Mouse (Mus musculus): ENCODE results near the gene Snapc5.

The Snapc5 gene

DNA sequence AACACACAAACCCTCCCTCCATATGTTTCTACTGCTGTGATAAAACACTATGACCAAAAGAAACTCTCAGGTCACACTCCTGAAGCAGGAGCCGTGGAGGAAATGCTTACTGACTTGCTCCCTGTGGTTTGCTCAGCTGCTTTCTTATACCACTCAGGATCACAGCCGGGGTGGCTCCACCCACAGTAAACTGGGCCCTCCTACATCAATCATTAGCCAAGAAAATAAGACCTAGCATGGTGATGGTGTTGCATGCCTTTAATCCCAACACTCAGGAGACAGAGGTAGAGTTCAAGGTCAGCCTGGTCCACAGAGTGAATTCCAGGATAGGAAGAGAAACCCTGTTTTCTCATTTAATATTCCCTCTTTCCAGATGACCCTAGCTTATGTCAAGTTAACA lies 20.8 kb downstream of the Snapc5 start:
- DNase-seq (ENCODE audit: low spot score in 2 of 2) = no peak

DNA sequence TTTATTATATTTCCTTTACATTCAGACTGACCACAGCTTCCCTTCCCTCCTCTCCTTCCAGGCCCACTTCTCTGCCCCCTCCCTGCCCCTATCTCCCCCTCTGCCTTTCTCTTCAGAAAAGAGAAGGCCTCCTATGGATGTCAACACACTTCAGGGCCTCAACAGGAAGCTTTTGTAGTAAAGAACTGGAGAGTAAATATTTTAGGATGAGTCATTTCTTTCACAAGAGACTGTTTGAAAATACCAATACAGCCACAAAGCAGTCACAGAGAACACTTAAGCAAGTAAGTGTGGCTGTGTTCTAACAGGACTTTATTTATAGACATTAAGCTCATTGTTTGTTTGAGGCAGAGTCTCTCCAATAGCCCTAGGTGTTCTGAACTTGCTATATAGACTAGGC lies 23.3 kb downstream of the Snapc5 start:
- no peak for DNase-seq (ENCODE audit: low spot score in 2 of 2)

DNA sequence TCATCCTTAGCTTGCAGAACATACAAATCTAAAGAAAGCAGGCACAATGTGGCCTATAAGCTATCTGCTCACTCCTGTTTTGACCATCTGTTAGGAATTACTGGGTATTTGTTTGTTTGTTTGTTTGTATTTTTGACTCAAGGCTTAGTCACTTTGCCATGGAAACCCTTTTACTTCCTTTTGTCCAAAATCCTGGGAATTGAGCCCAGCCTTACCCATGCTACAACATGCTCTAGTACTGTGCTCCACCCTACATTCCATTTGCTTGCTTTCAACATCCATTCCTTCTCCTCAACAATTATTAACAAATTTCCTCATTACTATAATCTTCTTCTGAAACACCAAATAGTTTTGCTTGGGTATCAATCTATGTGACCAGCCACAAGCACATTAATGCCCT lies 23.8 kb downstream of the Snapc5 start:
- no peak for DNase-seq (ENCODE audit: low spot score in 2 of 2)

DNA sequence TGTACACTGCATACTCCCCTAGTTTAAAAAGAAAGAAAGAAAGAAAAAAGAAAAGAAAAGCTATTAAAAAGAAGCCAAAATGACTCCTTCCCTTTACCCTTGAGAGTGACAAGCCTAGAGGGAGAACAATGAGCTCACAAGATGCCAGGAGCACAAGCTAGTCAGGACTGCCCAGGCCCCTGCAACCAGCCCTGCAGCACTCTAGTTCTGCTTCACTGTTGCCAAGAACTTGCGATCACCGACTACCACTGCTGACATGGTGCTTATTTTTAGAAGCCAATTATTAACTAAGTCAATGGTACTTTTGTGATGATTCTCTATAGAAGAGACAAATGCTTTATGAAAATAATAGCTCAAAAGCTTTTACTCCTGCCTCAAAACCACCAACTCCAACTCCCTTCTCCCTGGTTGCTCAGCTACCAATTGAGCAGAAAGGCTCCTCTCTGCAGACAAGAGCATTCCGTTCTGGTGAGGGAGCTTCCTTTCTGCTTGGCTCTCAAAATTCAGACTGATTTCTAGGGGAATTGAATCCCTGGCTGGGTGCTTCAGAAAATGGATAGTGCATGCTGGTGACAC lies 28.5 kb downstream of the Snapc5 start:
- DNase-seq (ENCODE audit: low spot score in 2 of 2) = no peak

DNA sequence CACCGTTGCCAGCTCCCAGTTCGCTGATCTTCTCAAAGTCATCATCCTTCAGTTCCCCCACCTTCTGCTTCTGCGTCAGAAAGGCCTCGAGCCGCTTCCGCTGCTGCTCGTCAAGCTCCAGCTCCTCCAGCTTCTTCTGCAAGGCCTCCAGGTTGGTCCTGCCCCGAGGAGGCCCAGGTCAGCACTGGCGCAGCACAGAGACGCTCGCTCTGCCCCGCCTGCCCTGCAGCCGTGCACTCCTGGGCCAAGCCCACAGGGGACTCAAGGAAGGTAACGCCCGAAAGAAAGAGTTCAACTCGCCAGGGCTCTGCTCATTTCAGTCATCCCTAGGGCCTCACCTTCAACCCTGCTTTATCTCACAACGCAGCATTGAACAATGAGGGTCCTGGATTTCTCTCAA lies 35.4 kb downstream of the Snapc5 start:
- no peak for DNase-seq (ENCODE audit: low spot score in 2 of 2)

DNA sequence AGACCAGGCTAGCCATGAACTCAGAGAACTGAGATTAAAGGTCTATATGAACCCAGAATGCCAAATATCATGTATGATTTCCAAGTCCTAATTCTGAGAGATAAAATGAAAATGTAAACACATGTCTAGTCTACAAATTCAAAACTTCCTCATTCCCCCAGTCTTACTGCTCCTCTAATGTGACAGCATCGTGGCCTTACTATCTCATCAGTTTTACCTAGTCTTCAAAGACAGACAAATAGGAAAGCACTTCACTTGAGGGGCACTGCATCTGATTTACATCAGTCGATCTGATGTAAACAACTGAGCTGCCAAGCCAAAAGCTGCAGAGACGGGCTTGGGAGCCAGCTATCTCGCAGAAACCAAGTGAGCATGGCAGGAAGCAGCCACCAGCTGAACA lies 37.0 kb downstream of the Snapc5 start:
- no peak for DNase-seq (ENCODE audit: low spot score in 2 of 2)

DNA sequence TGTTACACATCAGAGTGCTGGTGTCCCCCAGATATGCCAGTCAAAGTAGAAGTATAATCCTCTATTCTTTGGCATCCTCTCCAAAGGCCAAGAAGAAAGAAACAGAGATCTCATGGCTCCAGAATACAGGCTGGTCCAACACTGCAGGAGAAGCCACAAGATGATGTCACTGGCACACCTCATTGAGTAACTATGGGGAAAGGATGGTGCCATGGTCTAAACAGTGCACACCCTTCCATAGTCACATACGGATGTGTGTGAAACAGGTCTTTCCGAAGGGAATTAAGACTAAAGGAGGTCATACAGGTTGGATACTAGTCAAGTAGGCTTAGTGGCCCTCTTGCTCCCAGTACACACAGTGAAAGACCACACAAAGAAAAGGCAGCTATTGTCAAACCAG lies 37.6 kb downstream of the Snapc5 start:
- no peak for DNase-seq (ENCODE audit: low spot score in 2 of 2)

DNA sequence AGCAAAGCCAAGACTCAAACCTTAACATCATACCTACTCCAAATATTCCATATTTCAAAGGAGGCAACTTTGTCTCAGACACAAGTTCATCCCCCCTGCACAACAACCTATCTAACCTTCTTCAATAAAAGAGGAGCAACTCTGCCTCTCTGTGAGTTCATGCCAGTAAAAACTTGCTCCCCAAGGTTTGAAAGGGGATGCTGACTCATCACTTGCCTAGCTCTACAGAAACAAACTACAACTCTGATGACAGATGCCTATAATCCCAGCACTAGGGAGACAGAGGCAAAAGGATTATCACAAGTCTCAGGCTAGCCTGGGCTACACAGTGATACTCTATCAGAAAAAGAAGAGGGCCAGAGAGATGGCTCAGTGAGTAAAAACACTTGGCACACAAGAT lies 38.8 kb downstream of the Snapc5 start:
- DNase-seq (ENCODE audit: low spot score in 2 of 2) = no peak

DNA sequence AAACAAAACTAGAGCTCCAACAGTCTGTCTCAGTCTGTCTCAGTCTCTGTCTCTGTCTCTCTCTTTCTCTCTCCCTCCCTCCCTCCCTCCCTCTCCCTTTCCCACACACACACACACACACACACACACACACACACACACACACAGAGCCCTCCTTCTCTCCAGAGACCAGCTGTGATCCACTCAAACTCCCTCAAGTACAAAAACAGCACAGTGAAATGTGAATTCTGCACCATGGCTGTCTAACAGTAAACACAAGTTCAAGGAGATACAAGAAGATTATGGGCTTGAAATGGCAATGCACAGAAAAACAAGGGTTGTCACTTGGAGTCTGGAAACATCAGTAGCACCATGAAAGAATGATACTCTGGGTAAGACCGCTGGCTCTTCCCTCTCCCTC lies 40.2 kb downstream of the Snapc5 start:
- no peak for DNase-seq (ENCODE audit: low spot score in 2 of 2)

DNA sequence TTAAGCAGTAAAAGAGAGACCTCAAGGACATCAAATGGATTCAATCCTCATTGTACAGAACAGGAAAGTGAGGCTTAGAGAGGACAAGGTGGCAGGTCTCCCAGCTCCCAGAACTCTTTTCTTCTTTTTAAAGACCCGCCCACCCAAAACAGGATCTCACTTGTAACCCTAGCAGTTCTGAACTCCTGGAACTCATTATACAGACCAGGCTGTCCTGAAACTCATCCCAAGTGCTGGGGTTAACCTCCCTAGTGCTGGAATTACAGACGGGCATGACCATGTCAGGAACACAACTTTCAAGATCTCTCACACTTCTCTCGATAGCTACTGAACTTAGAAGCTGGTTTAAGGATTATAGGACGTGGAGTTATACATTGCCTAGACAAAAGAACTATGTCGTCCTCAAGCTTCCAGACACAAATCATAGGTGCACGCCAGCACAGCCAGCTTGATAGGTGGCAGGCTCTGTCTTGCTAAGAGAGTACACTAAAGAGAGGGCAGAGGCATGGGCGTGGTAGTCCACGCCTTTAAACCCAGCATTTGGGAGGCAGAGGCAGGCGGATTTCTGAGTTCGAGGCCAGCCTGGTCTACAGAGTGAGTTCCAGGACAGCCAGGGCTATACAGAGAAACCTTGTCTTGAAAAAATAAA lies 40.8 kb downstream of the Snapc5 start:
- DNase-seq (ENCODE audit: low spot score in 2 of 2) = no peak

DNA sequence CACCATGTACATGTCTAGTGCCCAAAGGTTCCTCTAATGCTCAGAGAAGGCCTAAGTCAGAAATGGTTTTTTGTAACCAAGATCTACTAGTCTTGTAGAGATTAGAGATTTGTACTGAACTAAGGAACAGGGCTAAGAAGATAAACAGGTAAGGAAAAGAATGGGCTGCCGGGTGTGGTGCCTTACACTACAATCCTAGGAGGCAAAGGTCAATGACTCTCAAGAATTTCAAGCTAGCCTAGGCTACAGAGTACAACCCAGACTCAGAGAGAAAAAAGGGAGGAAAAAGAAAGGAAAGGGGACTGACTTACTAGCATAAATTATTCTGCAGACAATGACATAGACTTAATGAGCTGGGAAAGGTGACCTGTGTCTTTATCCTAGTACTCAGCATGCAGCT lies 41.5 kb downstream of the Snapc5 start:
- DNase-seq (ENCODE audit: low spot score in 2 of 2) = no peak

DNA sequence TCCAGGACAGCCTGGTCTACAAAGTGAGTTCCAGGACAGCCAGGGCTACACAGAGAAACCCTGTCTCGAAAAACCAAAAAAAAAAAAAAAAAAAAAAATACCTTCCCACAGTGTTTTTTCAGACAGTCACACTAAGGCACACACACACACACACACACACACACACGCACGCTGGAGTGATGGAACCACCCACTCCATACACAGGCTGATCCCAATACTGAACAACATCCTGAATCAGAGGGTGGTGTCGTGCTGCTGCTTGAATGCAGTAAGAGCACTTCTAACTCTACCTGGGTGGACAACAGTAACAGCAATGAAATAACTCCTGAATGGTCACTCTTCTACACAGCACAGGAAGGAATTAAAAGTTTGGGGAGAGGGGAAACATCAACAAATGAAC lies 42.4 kb downstream of the Snapc5 start:
- DNase-seq (ENCODE audit: low spot score in 2 of 2) = no peak

DNA sequence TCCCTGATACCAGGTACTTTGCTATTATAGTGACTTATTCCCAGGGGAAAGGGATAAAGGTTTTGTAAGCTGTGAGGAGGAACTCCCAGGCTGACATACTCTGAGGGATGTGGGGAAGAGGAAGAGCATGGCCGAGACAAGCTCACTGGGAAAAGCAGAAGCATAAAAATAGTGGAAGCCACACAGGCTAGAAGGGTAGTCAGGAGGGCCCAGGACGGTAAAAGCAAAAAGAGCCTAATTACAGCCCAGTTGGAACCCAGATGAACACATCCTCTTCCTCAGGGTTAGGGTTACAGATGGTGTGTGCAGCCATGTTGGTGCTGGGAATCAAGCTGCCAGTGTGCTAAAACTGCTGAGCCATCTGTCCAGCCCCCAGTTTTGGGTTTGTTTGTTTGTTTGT lies 43.0 kb downstream of the Snapc5 start:
- no peak for DNase-seq (ENCODE audit: low spot score in 2 of 2)

DNA sequence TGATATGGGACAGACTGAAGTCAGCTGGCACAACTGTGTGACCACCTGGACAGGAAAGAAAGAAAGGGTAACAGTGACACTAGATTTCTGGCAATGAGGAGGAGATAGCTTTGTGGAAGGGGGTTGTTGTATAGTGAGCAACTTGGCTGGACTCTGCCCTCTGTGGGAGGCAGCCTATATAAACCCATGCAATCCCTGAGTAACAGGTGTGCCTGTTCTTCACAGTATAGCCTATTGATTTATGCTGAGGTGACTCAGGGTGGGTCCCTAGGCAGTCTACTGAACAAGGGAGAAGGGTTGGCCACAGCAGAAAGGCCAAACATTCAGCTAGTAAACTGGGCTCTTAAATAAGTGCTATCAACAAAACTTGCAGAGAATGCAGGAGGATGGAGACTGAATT lies 46.7 kb downstream of the Snapc5 start:
- no peak for DNase-seq (ENCODE audit: low spot score in 2 of 2)

DNA sequence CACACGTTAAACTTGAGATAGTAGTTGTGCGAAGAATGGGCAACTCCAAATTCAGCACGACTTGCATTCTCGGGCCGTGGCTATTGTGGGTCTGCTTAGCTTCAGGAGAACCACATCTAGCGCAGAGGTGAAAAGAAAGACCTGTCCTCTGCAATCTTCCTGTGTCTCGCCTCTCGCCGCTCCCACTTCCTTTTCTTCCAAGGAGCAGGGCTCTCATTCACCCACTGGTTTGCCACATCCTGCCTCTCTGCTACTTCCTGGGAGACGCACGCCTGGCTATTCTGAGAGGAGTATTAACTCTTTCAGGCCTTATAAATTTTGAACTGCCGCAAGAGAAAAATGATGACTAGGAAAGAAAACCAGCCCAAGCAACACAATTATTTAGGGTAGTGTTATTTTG lies 48.7 kb downstream of the Snapc5 start:
- DNase-seq (ENCODE audit: low spot score in 2 of 2) = no peak

DNA sequence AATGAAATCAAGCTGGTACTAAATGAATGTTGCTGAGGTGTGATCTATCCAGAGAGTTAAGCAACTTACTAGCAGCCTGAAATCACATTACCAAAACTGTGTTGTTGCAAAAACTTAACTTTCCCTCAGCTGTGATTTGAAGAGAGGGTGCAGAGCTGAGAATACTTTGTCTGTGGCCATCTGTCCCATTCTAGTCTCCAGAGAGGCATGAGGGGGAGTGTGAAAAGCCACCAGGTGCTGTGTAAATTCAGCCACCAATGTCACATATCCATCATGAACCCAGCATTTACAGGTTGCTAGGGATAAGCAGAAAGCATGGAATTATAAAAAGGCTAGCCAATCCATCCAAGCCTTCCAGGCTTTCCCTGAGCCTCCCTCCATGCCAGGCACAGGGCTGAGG lies 49.9 kb downstream of the Snapc5 start:
- DNase-seq (ENCODE audit: low spot score in 2 of 2) = no peak

DNA sequence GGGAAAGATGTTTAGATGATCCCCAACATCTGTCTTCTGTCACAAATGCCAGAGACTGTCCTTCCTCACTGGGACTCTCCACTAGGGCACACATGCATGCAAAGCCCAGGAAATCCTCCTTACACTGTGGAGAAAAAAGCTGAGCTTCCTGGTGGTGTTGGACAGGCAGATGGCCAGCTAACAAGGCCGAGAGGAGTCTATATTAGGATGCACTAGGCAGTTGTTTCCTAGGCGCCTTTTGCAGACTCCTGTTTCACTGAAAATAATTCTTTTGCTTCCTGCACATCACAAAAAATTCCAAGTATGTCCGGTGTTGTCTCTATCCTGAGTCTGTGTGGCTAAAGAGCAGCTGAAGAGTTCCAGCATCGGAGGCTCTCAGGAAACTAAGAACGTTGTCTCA lies 52.1 kb downstream of the Snapc5 start:
- no peak for DNase-seq (ENCODE audit: low spot score in 2 of 2)

DNA sequence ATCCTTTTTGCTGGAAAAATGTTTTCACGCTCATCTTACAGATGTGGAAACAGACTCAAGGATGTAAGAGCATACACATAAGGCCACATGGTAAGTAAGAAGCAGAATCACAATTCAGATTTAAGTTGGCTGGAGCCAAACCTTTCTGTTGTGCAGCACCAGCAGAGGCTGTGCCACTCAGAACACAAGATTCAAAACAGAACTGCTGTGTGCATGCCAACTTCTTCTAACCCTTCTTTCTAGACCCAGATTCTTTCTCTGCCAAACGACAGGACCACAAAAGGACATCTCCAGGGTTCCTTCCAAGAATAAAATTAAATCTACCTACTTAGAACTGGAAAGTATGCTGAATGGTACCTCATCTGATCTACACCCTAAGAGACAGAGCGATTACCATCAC lies 52.6 kb downstream of the Snapc5 start:
- DNase-seq (ENCODE audit: low spot score in 2 of 2) = no peak

DNA sequence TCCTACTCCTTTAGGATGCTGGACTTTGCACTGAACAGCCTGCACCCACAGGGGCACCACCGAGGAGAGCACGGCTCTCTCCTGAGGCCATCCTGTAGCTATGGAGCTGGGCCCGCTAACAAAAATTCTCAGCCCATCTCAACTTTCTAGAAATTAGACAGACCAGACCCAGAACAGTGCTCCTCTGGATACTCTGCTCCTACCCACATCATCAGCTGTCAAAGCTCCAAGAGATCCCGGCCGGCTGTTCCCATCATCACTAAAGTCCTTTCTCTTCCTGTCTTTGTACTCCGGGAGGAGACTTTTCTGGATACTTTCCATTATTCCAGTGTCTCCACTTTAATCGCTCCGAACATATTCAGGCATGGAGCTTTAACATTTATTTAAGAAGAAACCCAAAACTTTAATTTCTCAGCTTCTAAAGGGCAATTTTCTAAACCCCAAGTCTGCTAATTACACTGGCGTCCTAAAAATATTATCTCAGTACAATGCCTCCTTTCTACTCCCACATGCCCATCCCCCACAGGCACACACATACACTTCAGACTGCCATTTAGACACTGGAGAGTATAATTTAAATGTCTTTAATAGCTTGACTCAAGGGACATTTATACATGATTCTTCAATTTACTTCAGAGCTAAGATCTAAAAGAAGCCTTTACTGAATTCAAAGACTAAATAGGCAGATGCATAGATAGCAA lies 53.3 kb downstream of the Snapc5 start:
- DNase-seq (ENCODE audit: low spot score in 2 of 2) = no peak

All from urinary bladder, adult 18-20 months (tissue).